Mouse (Mus musculus) limb, embryonic 13.5 days (tissue): ENCODE results near the gene Tbx3. TPM values are rescaled to one million over a fixed set of nuclear protein-coding genes. Genes with fewer than 3 reads are reported as not detected.

Experiments
- ATAC-seq: fragments of 200-750 bp; cut with Nextera tagmentation; 2 replicates; pipeline ENCODE4 v1.8.0; 2017; ENCODE audit warnings: low read depth, moderate number of reproducible peaks, moderate TSS enrichment; ENCODE audit not compliant: low FRiP score
- H3K27ac ChIP-seq: fragments of 300-500 bp; sonication (generic); 2 replicates; pipeline ENCODE4 v1.5.1; 2015; ENCODE audit warnings: inconsistent platforms, mild to moderate bottlenecking, moderate library complexity
- H3K27me3 ChIP-seq: fragments of 300-500 bp; sonication (generic); 2 replicates; pipeline ENCODE4 v1.6.1; 2015; ENCODE audit warnings: mild to moderate bottlenecking, inconsistent platforms
- H3K36me3 ChIP-seq: fragments of 300-500 bp; sonication (generic); 2 replicates; pipeline ENCODE4 v1.6.1; 2015; ENCODE audit warnings: inconsistent platforms, mild to moderate bottlenecking, moderate library complexity
- H3K4me1 ChIP-seq: fragments of 300-500 bp; sonication (generic); 2 replicates; pipeline ENCODE4 v1.6.1; 2015; ENCODE audit warnings: inconsistent platforms
- H3K4me2 ChIP-seq: fragments of 300-500 bp; sonication (generic); replicated peaks from 2 replicates; pipeline ENCODE4 v1.6.1; 2015; ENCODE audit warnings: inconsistent platforms, mild to moderate bottlenecking, moderate library complexity
- H3K4me3 ChIP-seq: fragments of 300-500 bp; sonication (generic); 2 replicates; pipeline ENCODE4 v1.5.1; 2015; ENCODE audit warnings: moderate library complexity, mild to moderate bottlenecking, inconsistent platforms
- H3K9ac ChIP-seq: fragments of 300-500 bp; sonication (generic); 2 replicates; pipeline ENCODE4 v1.6.1; 2015; ENCODE audit warnings: mild to moderate bottlenecking, inconsistent platforms
- H3K9me3 ChIP-seq: fragments of 300-500 bp; sonication (generic); 2 replicates; pipeline ENCODE4 v1.6.1; 2016; ENCODE audit warnings: inconsistent platforms
- WGBS: fragments of 180-500 bp; shearing (Covaris S2); methylation state at CpG from one replicate; pipeline ENCODE4 v1.1.7; 2015; 5-methylcytosine and 5-hydroxymethylcytosine counted together
- polyA plus RNA-seq: library from polyadenylated mRNA; unstranded; fragments of >200 nt; fragmentation: Nextera tagmentation; extraction: Ambion mirVana; gene quantifications from 2 replicates; pipeline ENCODE4 v1.2.1, GENCODE M21; 2015

The Tbx3 gene
- polyA plus RNA-seq, 1 experiment from 2014 or later, result 43.9 TPM

DNA sequence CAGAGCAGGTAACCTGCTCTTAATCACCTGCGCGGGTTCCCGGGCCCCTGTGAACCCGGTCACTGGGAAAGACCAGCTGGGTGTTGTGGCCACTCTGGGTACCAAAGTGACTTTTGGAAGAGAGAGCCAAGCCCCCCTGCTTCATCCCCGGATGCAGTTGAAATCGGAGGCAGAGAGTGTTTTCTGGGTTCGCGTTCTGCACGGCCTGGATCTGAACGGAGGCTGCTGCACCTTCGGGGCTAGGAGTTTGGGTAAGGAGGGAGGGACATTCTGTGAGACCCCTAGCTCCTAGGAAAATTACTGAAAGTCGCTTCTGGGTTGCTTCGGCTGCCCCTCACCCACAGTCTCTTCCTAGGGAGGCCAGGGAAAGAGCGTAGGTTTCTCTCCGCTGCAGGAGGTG lies 7.2 kb upstream of the Tbx3 start:
- WGBS, result 3% methylated on average over 15 of the region's 15 CpGs
- Histone ChIP-seq H3K27me3 (peaks cover 98% of the 10 kb centered on the region), H3K9ac (0 out of 2 replicates have a peak overlapping the region, but pooled peaks have one; percentile 8), H3K4me3 (peak overlapping the region; percentile 20), H3K27ac (no peak overlapping the region), H3K4me1 (peaks cover 25% of the 10 kb centered on the region), H3K4me2 (peak overlapping the region; percentile 52), H3K9me3 (no peaks in the 10 kb centered on the region), H3K36me3 (no peaks in the 10 kb centered on the region)
- ATAC-seq, result no peak

GRCm38 (mm10) chr5:119663747-119664146 lies 6.7 kb upstream of the Tbx3 start:
- 17% methylated on average over 5 of the region's 5 CpGs for WGBS
- Histone ChIP-seq H3K4me2 (peak overlapping the region; percentile 52), H3K4me3 (no peak overlapping the region), H3K27me3 (peaks cover 98% of the 10 kb centered on the region), H3K9ac (no peak overlapping the region), H3K36me3 (no peaks in the 10 kb centered on the region), H3K4me1 (peaks cover 29% of the 10 kb centered on the region), H3K27ac (no peak overlapping the region), H3K9me3 (no peaks in the 10 kb centered on the region)
- no peak for ATAC-seq

DNA sequence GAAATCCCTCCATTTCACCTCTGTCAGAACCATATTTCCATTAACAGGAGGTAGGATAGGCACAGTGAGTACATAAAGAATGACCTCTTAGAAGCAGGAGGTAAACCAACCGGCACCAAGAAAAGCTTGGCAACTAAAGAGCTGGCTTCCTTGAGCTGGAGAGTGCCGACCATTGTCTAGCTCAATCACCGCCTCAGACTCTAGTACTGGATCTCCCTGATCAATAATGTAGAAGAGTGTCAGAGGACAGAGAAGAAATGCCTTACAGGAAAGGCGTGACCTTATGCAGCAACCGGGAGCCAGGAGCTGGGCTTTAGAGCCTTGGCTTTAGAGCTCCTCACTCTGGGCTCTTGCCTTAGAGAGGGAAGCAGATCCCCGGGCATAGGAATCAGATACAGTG lies 4.7 kb upstream of the Tbx3 start:
- Histone ChIP-seq H3K36me3 (no peaks in the 10 kb centered on the region), H3K4me2 (no peak overlapping the region), H3K4me3 (no peak overlapping the region), H3K9ac (no peak overlapping the region), H3K27ac (no peak overlapping the region), H3K4me1 (peaks cover 41% of the 10 kb centered on the region), H3K9me3 (no peaks in the 10 kb centered on the region), H3K27me3 (peaks cover 93% of the 10 kb centered on the region)
- WGBS, result 27% methylated on average over 6 of the region's 6 CpGs
- ATAC-seq, result no peak

- no peak for ATAC-seq
- Histone ChIP-seq H3K4me1 (peaks cover 37% of the 10 kb centered on the region), H3K27ac (no peak overlapping the region), H3K36me3 (no peaks in the 10 kb centered on the region), H3K9me3 (no peaks in the 10 kb centered on the region), H3K9ac (no peak overlapping the region; the same call in 1 of the 2 replicates), H3K27me3 (peaks cover 82% of the 10 kb centered on the region), H3K4me2 (peak overlapping the region; percentile 81), H3K4me3 (no peak overlapping the region; the same call in 1 of the 2 replicates)
- 18% methylated on average over 13 of the region's 13 CpGs for WGBS
Measured at GRCm38 (mm10) chr5:119667356-119667940, 3.0 kb upstream of the Tbx3 start.

GRCm38 (mm10) chr5:119668191-119668912 lies 2.1 kb upstream of the Tbx3 start:
- peaks cover 73% of the 10 kb centered on the region for H3K27me3 ChIP-seq
- peaks cover 33% of the 10 kb centered on the region for H3K4me1 ChIP-seq
- peak overlapping the region; percentile 85 for H3K9ac ChIP-seq
- H3K9me3 ChIP-seq, result no peaks in the 10 kb centered on the region
- no peak for ATAC-seq
- H3K36me3 ChIP-seq, result no peaks in the 10 kb centered on the region
- WGBS, result 8% methylated on average over 34 of the region's 34 CpGs
- H3K4me2 ChIP-seq, result peak overlapping the region; percentile 81
- peak overlapping the region; percentile 94; the same call in 1 of the 2 replicates for H3K27ac ChIP-seq
- peak overlapping the region; percentile 58 for H3K4me3 ChIP-seq

DNA sequence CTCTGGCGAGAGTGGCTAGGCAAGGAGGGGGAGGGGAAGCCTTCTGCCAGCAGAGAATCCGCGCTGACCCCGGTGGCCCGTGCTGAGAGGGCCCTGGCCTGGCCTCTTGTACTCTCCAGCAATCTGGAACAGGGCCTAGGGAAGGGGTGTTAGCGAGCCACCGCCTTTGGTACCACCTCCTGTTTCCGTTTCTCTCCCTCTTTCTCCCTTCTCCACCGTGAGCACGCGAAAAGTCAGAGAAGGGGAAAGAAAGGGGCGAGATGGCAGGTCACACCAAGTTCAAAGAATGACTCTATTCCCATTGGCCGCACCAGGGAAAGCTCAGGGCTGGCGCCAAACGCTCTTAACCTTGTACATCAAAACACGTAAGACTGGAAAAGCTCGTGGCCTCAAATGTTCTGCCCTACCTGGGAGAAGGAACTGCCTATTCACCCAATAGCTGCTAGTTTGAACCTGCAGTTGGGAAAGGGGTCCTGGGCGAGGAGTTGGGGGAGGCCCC lies 1.5 kb upstream of the Tbx3 start:
- Histone ChIP-seq H3K4me1 (peaks cover 29% of the 10 kb centered on the region), H3K4me2 (peak overlapping the region; percentile 81), H3K4me3 (peak overlapping the region; percentile 58), H3K27me3 (peaks cover 70% of the 10 kb centered on the region), H3K9me3 (no peaks in the 10 kb centered on the region), H3K9ac (peak overlapping the region; percentile 85), H3K27ac (peak overlapping the region; percentile 94), H3K36me3 (no peaks in the 10 kb centered on the region)
- no peak for ATAC-seq
- 7% methylated on average over 15 of the region's 18 CpGs for WGBS

GRCm38 (mm10) chr5:119669741-119670565 lies 516 bp upstream of the Tbx3 start:
- no peak; the same call in 1 of the 2 replicates for ATAC-seq
- no peaks in the 10 kb centered on the region for H3K36me3 ChIP-seq
- H3K9me3 ChIP-seq, result no peaks in the 10 kb centered on the region
- under 1% methylated on average over 61 of the region's 61 CpGs for WGBS
- peak overlapping the region; percentile 81 for H3K4me2 ChIP-seq
- H3K9ac ChIP-seq, result peak overlapping the region; percentile 85
- H3K4me3 ChIP-seq, result peak overlapping the region; percentile 58
- peaks cover 69% of the 10 kb centered on the region for H3K27me3 ChIP-seq
- H3K27ac ChIP-seq, result peak overlapping the region; percentile 94
- peaks cover 28% of the 10 kb centered on the region for H3K4me1 ChIP-seq

- WGBS, result under 1% methylated on average over 40 of the region's 40 CpGs
- peak overlapping the region; percentile 58 for H3K4me3 ChIP-seq
- peak overlapping the region; percentile 85 for H3K9ac ChIP-seq
- ATAC-seq, result no peak
- H3K4me1 ChIP-seq, result peaks cover 33% of the 10 kb centered on the region
- H3K27me3 ChIP-seq, result peaks cover 69% of the 10 kb centered on the region
- H3K27ac ChIP-seq, result peak overlapping the region; percentile 94
- no peaks in the 10 kb centered on the region for H3K9me3 ChIP-seq
- H3K36me3 ChIP-seq, result peaks cover 4% of the 10 kb centered on the region
- H3K4me2 ChIP-seq, result peak overlapping the region; percentile 81
Measured at GRCm38 (mm10) chr5:119671124-119671801, 794 bp downstream of the Tbx3 start.

DNA sequence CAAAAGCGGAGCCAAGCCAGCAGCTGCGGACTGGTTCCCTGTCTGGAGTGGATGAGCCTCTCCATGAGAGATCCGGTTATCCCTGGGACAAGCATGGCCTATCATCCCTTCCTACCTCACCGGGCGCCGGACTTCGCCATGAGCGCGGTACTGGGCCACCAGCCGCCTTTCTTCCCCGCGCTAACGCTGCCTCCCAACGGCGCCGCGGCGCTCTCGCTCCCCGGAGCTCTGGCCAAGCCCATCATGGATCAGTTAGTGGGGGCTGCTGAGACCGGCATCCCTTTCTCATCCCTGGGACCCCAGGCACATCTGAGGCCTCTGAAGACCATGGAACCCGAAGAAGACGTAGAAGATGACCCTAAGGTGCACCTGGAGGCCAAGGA lies 1.5 kb downstream of the Tbx3 start:
- Histone ChIP-seq H3K27ac (peak overlapping the region; percentile 94), H3K9ac (peak overlapping the region; percentile 85), H3K36me3 (peaks cover 7% of the 10 kb centered on the region), H3K27me3 (peaks cover 69% of the 10 kb centered on the region), H3K4me2 (peak overlapping the region; percentile 81), H3K9me3 (no peaks in the 10 kb centered on the region), H3K4me1 (peaks cover 33% of the 10 kb centered on the region), H3K4me3 (peak overlapping the region; percentile 58)
- no peak for ATAC-seq
- WGBS, result 0% methylated on average over 23 of the region's 23 CpGs

GRCm38 (mm10) chr5:119672348-119672983 lies 2.0 kb downstream of the Tbx3 start:
- 2% methylated on average over 19 of the region's 19 CpGs for WGBS
- ATAC-seq, result no peak

GRCm38 (mm10) chr5:119672984-119673600 lies 2.6 kb downstream of the Tbx3 start:
- H3K4me3 ChIP-seq, result peak overlapping the region; percentile 58
- peaks cover 69% of the 10 kb centered on the region for H3K27me3 ChIP-seq
- 2% methylated on average over 17 of the region's 17 CpGs for WGBS
- no peak for ATAC-seq
- H3K9me3 ChIP-seq, result no peaks in the 10 kb centered on the region
- peaks cover 24% of the 10 kb centered on the region for H3K4me1 ChIP-seq
- H3K4me2 ChIP-seq, result peak overlapping the region; percentile 81
- H3K9ac ChIP-seq, result peak overlapping the region; percentile 85
- peak overlapping the region; percentile 94 for H3K27ac ChIP-seq
- peaks cover 9% of the 10 kb centered on the region for H3K36me3 ChIP-seq

More at GRCm38 (mm10) chr5:119672348-119672983, 2.0 kb downstream of the Tbx3 start:
- Histone ChIP-seq H3K4me3 (peak overlapping the region; percentile 58), H3K9me3 (no peaks in the 10 kb centered on the region), H3K36me3 (peaks cover 7% of the 10 kb centered on the region), H3K4me1 (peaks cover 30% of the 10 kb centered on the region), H3K27ac (peak overlapping the region; percentile 94), H3K27me3 (peaks cover 69% of the 10 kb centered on the region), H3K9ac (peak overlapping the region; percentile 85), H3K4me2 (peak overlapping the region; percentile 81)
